Mouse (Mus musculus) E14TG2a.4 (cell line): ENCODE measurements around the gene Zc3hav1.
A peak's percentile ranks its signal among the peaks of the same experiment; 100 is the strongest.

ENCODE experiments used
- H3K27me3 ChIP-seq: 2 replicates; pipeline ENCODE4 v1.6.1; 2014; ENCODE audit warnings: low read length, control low read depth; ENCODE audit not compliant: insufficient read depth
- H3K36me3 ChIP-seq: 2 replicates; pipeline ENCODE4 v1.6.1; 2014; ENCODE audit warnings: low read length, control low read depth; ENCODE audit not compliant: insufficient read depth
- H3K4me1 ChIP-seq: replicated peaks from 2 replicates; pipeline ENCODE4 v1.6.1; 2014; ENCODE audit warnings: low read depth, low read length, control low read depth
- H3K4me3 ChIP-seq: replicated peaks from 2 replicates; pipeline ENCODE4 v1.5.1; 2014; ENCODE audit warnings: mild to moderate bottlenecking, low read length
- H3K9me3 ChIP-seq: 2 replicates; pipeline ENCODE4 v1.6.1; 2014; ENCODE audit warnings: low read length, control low read depth
- CTCF ChIP-seq: conservative IDR thresholded peaks from 2 replicates; pipeline ENCODE4 v1.5.1; 2014; ENCODE audit warnings: low read length
- NANOG ChIP-seq: IDR thresholded peaks from 2 replicates; pipeline ENCODE4 v1.6.1; 2014; ENCODE audit warnings: borderline replicate concordance, low read length, mixed read lengths
- POU5F1 ChIP-seq: IDR thresholded peaks from 2 replicates; pipeline ENCODE4 v1.6.1; 2014; ENCODE audit warnings: low read length, borderline replicate concordance

The Zc3hav1 gene

GRCm38 (mm10) chr6:38355354-38355823 lies 986 bp upstream of the Zc3hav1 start:
- Histone ChIP-seq H3K4me1 (peaks cover 68% of the 10 kb centered on the region), H3K9me3 (no peaks in the 10 kb centered on the region), H3K36me3 (peaks cover 2% of the 10 kb centered on the region; the same call in 1 of the 2 replicates), H3K4me3 (peak overlapping the region; percentile 81), H3K27me3 (peaks cover 42% of the 10 kb centered on the region)
- TF ChIP-seq CTCF = no peak
- TF ChIP-seq NANOG = peak; percentile 39; the same call in 1 of the 2 replicates

- no peaks in the 10 kb centered on the region for H3K9me3 ChIP-seq
- TF ChIP-seq NANOG = no peak
- TF ChIP-seq CTCF = no peak
- TF ChIP-seq POU5F1 = no peak
These were observed 435 bp upstream of the Zc3hav1 start for GRCm38 (mm10) chr6:38354723-38355353.

GRCm38 (mm10) chr6:38353181-38353580 lies 1.2 kb downstream of the Zc3hav1 start:
- TF ChIP-seq CTCF (no peak), POU5F1 (no peak), NANOG (no peak)
- peak overlapping the region; percentile 81 for H3K4me3 ChIP-seq
- peaks cover 42% of the 10 kb centered on the region for H3K27me3 ChIP-seq
- H3K9me3 ChIP-seq = no peaks in the 10 kb centered on the region
- peaks cover 2% of the 10 kb centered on the region; the same call in 1 of the 2 replicates for H3K36me3 ChIP-seq
- H3K4me1 ChIP-seq = peaks cover 64% of the 10 kb centered on the region

More at GRCm38 (mm10) chr6:38354723-38355353, 435 bp upstream of the Zc3hav1 start:
- peaks cover 66% of the 10 kb centered on the region for H3K4me1 ChIP-seq
- peaks cover 42% of the 10 kb centered on the region for H3K27me3 ChIP-seq
- peaks cover 2% of the 10 kb centered on the region; the same call in 1 of the 2 replicates for H3K36me3 ChIP-seq
- peak overlapping the region; percentile 81 for H3K4me3 ChIP-seq

DNA sequence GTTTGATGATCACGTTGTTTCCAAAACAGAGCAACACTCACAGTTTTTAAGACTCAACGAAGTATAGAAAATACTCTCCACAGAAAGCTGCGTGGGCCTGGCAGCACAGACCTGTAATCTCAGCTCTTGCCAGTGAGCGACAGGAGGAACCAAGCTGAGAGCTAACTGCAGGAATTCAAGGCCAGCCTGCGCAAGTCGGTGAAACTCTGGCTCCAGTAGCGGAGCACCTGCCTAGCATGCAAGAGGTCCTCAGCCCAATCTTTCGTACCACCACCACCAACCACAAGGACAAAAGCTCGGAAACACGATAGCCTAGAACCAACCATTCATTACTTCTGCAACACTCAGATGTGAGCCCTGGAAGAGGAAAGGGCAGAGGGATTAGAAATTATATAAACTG lies 2.0 kb downstream of the Zc3hav1 start:
- H3K27me3 ChIP-seq = peaks cover 42% of the 10 kb centered on the region
- H3K4me3 ChIP-seq = peak overlapping the region; percentile 81; the same call in 1 of the 2 replicates
- H3K36me3 ChIP-seq = peaks cover 2% of the 10 kb centered on the region; the same call in 1 of the 2 replicates
- TF ChIP-seq CTCF (no peak), POU5F1 (no peak), NANOG (no peak)
- H3K4me1 ChIP-seq = peaks cover 64% of the 10 kb centered on the region
- H3K9me3 ChIP-seq = no peaks in the 10 kb centered on the region

- H3K9me3 ChIP-seq = no peaks in the 10 kb centered on the region
These were observed 2.5 kb downstream of the Zc3hav1 start for GRCm38 (mm10) chr6:38351930-38352329.

DNA sequence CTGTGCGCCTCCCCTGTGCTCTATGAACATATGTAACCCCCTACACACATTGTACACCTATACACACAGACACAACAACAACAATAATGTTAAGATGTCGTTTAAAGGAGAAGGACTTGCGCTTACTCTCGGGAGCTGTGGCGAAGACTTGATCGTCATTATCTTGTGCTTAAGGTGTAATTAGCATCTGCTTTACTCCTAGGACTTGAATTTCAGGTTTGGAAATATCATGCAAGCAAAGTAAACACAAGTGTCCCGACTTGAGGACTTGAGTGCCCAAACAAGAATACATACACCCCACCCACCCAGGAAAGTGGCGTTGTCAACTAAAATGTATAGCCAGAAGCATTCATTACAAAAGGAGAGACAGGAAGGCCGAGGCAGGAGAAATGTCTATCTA lies 4.6 kb downstream of the Zc3hav1 start:
- Histone ChIP-seq H3K4me3 (no peak overlapping the region), H3K4me1 (peaks cover 46% of the 10 kb centered on the region), H3K36me3 (peaks cover 2% of the 10 kb centered on the region; the same call in 1 of the 2 replicates), H3K9me3 (no peaks in the 10 kb centered on the region), H3K27me3 (peaks cover 32% of the 10 kb centered on the region)
- no peak for TF ChIP-seq POU5F1
- TF ChIP-seq NANOG = no peak
- TF ChIP-seq CTCF = no peak

More at GRCm38 (mm10) chr6:38351930-38352329, 2.5 kb downstream of the Zc3hav1 start:
- Histone ChIP-seq H3K36me3 (peaks cover 2% of the 10 kb centered on the region; the same call in 1 of the 2 replicates), H3K27me3 (peaks cover 42% of the 10 kb centered on the region), H3K4me3 (peak overlapping the region; percentile 81; the same call in 1 of the 2 replicates), H3K4me1 (peaks cover 60% of the 10 kb centered on the region)
- TF ChIP-seq CTCF (no peak), NANOG (no peak), POU5F1 (no peak)

- H3K36me3 ChIP-seq = peaks cover 2% of the 10 kb centered on the region; the same call in 1 of the 2 replicates
- peaks cover 49% of the 10 kb centered on the region for H3K4me1 ChIP-seq
- TF ChIP-seq CTCF (no peak), POU5F1 (no peak), NANOG (no peak)
- no peak overlapping the region for H3K4me3 ChIP-seq
- H3K27me3 ChIP-seq = peaks cover 25% of the 10 kb centered on the region
- no peaks in the 10 kb centered on the region for H3K9me3 ChIP-seq
These were observed 5.5 kb downstream of the Zc3hav1 start for GRCm38 (mm10) chr6:38348811-38349453.

GRCm38 (mm10) chr6:38347875-38348274 lies 6.5 kb downstream of the Zc3hav1 start:
- H3K4me1 ChIP-seq = peaks cover 48% of the 10 kb centered on the region
- no peak overlapping the region for H3K4me3 ChIP-seq
- H3K9me3 ChIP-seq = no peaks in the 10 kb centered on the region
- H3K27me3 ChIP-seq = peaks cover 14% of the 10 kb centered on the region
- TF ChIP-seq POU5F1 = no peak
- no peak for TF ChIP-seq NANOG
- no peak for TF ChIP-seq CTCF
- peaks cover 2% of the 10 kb centered on the region; the same call in 1 of the 2 replicates for H3K36me3 ChIP-seq
